Mouse (Mus musculus): ENCODE results near the gene Trip4. TPM values are rescaled to one million over a fixed set of nuclear protein-coding genes. Genes with fewer than 3 reads are reported as not detected.

The Trip4 gene
- polyA plus RNA-seq, 1 experiment from 2014 or later: 27.5 TPM

DNA sequence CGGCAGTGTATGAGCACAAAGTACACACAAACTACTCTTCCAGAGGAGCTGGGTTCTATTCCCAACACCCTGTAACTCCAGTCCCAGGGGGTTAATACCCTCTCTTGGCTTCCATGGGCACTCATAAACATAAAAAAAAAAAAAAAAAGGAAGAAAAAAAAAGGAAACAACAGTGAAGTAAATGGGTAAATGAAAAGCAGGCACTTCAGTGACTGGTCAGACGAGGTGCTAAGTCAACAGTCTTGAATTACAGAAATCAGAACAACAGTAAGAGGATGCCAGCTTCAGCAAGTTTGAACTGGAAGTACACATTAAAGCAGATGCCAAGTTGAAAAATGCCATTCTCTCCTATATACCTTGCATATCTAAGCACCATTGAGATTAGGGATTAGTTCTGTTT, 88.3 kb downstream of the Trip4 start:
- Histone ChIP-seq H3K9ac (no peak overlapping the region), H3K4me3 (no peak overlapping the region), H3K27ac (no peak overlapping the region), H3K9me3 (replicated peaks) (peaks cover 3% of the 10 kb centered on the region; the same call in 1 of the 2 replicates), H3K27me3 (no peaks in the 10 kb centered on the region), H3K4me2 (no peak overlapping the region), H3K36me3 (ENCODE audit: poor library complexity, severe bottlenecking) (peaks cover 10% of the 10 kb centered on the region), H3K4me1 (peaks cover 64% of the 10 kb centered on the region)
- ATAC-seq: no peak
- WGBS: 76% methylated on average over 2 of the region's 2 CpGs

DNA sequence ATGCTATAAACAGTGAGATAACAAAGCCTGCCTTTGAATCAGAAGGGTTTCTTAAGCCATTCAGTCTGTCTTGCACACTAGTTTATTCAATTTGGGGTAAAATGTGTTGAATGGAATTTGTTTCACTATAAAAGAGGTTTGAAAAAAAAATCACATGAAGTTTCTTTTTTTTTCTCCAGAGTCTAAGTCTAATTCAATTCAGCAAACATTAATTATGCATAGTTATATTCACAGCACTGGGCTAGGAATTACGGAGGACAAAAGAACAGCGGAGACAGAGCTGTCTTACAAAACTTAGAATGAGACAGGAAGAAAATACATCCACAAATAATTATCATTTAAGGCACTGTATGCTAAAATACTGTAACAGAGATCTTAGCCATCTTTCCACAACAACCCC, 90.2 kb downstream of the Trip4 start:
- Histone ChIP-seq H3K27me3 (no peaks in the 10 kb centered on the region), H3K27ac (peak overlapping the region; percentile 73), H3K4me2 (peak overlapping the region; percentile 4; the same call in 1 of the 2 replicates), H3K9me3 (replicated peaks) (peaks cover 3% of the 10 kb centered on the region; the same call in 1 of the 2 replicates), H3K4me1 (peaks cover 46% of the 10 kb centered on the region), H3K36me3 (ENCODE audit: poor library complexity, severe bottlenecking) (peaks cover 21% of the 10 kb centered on the region), H3K9ac (no peak overlapping the region), H3K4me3 (no peak overlapping the region)
- ATAC-seq: no peak
- 2% methylated on average over 2 of the region's 2 CpGs for WGBS

GRCm38 (mm10) chr9:65812841-65813240, 95.8 kb downstream of the Trip4 start:
- Histone ChIP-seq H3K4me2 (no peak overlapping the region), H3K27me3 (no peaks in the 10 kb centered on the region), H3K9ac (no peak overlapping the region), H3K9me3 (replicated peaks) (peaks cover 3% of the 10 kb centered on the region; the same call in 1 of the 2 replicates), H3K4me1 (peaks cover 10% of the 10 kb centered on the region), H3K4me3 (no peak overlapping the region), H3K27ac (no peak overlapping the region), H3K36me3 (ENCODE audit: poor library complexity, severe bottlenecking) (peaks cover 21% of the 10 kb centered on the region)
- no peak for ATAC-seq
- 78% methylated on average over 2 of the region's 2 CpGs for WGBS

DNA sequence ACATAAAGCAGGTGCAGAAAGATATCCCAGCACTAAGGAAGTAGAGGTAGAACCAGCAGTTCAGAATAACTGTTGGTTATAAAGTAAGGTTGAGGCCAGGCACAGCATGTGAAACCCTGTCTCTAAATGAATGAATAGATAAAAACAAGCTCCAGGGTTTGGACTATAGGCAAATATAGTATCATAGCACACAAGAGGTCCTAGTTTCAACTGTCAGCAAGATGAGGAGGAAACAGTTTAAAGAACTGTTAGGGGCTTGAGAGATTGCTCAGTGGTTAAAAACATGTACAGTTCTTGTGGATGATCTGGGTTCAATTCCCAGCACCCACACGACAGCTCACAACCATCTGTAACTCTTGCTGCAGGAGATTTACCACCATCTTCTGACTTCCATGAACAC, 96.8 kb downstream of the Trip4 start:
- no peak for ATAC-seq
- 88% methylated on average over 1 of the region's 1 CpGs for WGBS
- no peak overlapping the region for H3K27ac ChIP-seq
- H3K27me3 ChIP-seq: no peaks in the 10 kb centered on the region
- H3K4me2 ChIP-seq: no peak overlapping the region
- H3K9ac ChIP-seq: no peak overlapping the region
- peaks cover 3% of the 10 kb centered on the region; the same call in 1 of the 2 replicates for H3K9me3 ChIP-seq (replicated peaks)
- no peak overlapping the region for H3K4me3 ChIP-seq
- peaks cover 14% of the 10 kb centered on the region for H3K4me1 ChIP-seq
- H3K36me3 ChIP-seq (ENCODE audit: poor library complexity, severe bottlenecking): peaks cover 21% of the 10 kb centered on the region

GRCm38 (mm10) chr9:65807818-65808217, 100.8 kb downstream of the Trip4 start:
- no peak overlapping the region for H3K4me3 ChIP-seq
- 48% methylated on average over 1 of the region's 1 CpGs for WGBS
- H3K4me2 ChIP-seq: no peak overlapping the region

GRCm38 (mm10) chr9:65807251-65807650, 101.3 kb downstream of the Trip4 start:
- Histone ChIP-seq H3K4me3 (no peak overlapping the region), H3K4me2 (no peak overlapping the region), H3K27ac (0 out of 2 replicates have a peak overlapping the region, but pooled peaks have one; percentile 27), H3K27me3 (no peaks in the 10 kb centered on the region), H3K36me3 (ENCODE audit: poor library complexity, severe bottlenecking) (no peaks in the 10 kb centered on the region), H3K4me1 (peaks cover 10% of the 10 kb centered on the region), H3K9me3 (replicated peaks) (no peaks in the 10 kb centered on the region), H3K9ac (no peak overlapping the region)
- 42% methylated on average over 5 of the region's 5 CpGs for WGBS
- no peak for ATAC-seq

More at GRCm38 (mm10) chr9:65807818-65808217, 100.8 kb downstream of the Trip4 start:
- Histone ChIP-seq H3K27ac (no peak overlapping the region), H3K4me1 (peaks cover 10% of the 10 kb centered on the region), H3K9ac (no peak overlapping the region), H3K36me3 (ENCODE audit: poor library complexity, severe bottlenecking) (no peaks in the 10 kb centered on the region), H3K9me3 (replicated peaks) (no peaks in the 10 kb centered on the region), H3K27me3 (no peaks in the 10 kb centered on the region)
- ATAC-seq: no peak

DNA sequence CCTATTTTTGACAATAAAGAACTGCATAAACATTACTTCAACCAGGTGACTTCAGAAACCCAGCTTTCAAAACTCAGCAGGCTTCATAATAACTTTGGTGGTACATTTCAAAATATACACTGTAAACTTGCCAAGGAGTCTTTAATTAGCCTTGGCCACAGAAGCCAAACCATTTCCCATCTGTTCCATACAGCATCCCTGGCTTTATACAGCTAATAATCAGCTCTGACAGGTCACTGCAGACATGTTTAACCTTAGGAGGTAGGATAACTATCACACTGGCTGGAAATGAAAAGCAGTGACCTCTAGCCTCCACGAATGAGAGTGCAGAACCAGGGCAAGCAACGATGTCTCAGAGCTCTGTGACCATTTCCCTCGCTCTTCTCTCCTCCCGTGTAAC, 108.8 kb downstream of the Trip4 start:
- ATAC-seq: no peak
- no peak overlapping the region for H3K27ac ChIP-seq
- WGBS: 82% methylated on average over 4 of the region's 4 CpGs

DNA sequence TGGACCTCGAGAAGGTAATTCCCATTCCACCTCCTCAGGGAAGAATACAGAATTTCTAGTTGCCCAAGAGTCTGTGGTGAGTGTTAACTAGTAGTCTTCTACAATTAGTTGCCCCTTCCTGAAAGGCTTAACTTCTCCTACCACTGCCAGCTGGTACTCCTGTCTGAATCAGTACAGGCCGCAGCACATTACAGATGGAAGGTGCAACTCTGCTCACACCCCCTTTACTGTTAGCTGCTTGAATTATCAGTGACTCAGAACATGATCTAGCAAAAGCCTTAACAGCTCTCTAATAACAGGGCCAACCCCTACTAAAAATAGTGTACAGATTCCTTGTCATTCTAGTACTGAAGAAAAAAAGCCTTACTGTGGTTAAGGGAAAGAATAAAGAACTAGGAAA, 112.9 kb downstream of the Trip4 start:
- Histone ChIP-seq H3K27me3 (no peaks in the 10 kb centered on the region), H3K9ac (no peak overlapping the region), H3K36me3 (ENCODE audit: poor library complexity, severe bottlenecking) (peaks cover 20% of the 10 kb centered on the region), H3K9me3 (replicated peaks) (no peaks in the 10 kb centered on the region), H3K4me3 (no peak overlapping the region), H3K4me2 (no peak overlapping the region), H3K4me1 (peaks cover 62% of the 10 kb centered on the region), H3K27ac (no peak overlapping the region)
- ATAC-seq: no peak
- WGBS: 88% methylated on average over 2 of the region's 2 CpGs

More for the DNA sequence above, 108.8 kb downstream of the Trip4 start:
- Histone ChIP-seq H3K9ac (no peak overlapping the region), H3K4me2 (no peak overlapping the region), H3K4me1 (peaks cover 21% of the 10 kb centered on the region), H3K36me3 (ENCODE audit: poor library complexity, severe bottlenecking) (peaks cover 6% of the 10 kb centered on the region), H3K4me3 (no peak overlapping the region), H3K9me3 (replicated peaks) (no peaks in the 10 kb centered on the region), H3K27me3 (no peaks in the 10 kb centered on the region)

- 36% methylated on average over 7 of the region's 7 CpGs for WGBS
- H3K36me3 ChIP-seq (ENCODE audit: poor library complexity, severe bottlenecking): peaks cover 20% of the 10 kb centered on the region
- no peak overlapping the region for H3K27ac ChIP-seq
- no peaks in the 10 kb centered on the region for H3K9me3 ChIP-seq (replicated peaks)
- H3K4me1 ChIP-seq: peaks cover 57% of the 10 kb centered on the region
- H3K9ac ChIP-seq: no peak overlapping the region
- no peak overlapping the region for H3K4me3 ChIP-seq
- no peaks in the 10 kb centered on the region for H3K27me3 ChIP-seq
- no peak overlapping the region for H3K4me2 ChIP-seq
- no peak for ATAC-seq
Measured at GRCm38 (mm10) chr9:65794313-65794712, 114.3 kb downstream of the Trip4 start.

DNA sequence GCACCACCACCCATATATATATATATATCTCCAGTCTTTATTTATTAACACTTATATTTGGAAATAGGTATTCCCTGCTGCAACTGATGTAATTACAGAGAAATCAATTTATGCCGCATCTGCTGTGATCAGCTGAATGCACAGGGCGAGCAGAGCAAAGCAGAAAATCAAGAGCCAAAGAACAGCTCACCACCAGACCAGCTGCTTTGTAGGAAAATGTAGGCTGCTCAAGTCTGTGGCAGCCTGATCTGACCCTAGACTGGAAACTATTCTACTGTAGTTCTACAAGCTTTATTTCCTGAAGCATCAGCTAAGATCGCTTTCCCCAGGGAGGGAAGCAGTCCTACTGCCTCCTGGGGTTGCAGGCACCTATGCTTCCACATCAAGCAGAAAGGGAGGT, 115.1 kb downstream of the Trip4 start:
- H3K4me1 ChIP-seq: peaks cover 58% of the 10 kb centered on the region
- ATAC-seq: no peak

DNA sequence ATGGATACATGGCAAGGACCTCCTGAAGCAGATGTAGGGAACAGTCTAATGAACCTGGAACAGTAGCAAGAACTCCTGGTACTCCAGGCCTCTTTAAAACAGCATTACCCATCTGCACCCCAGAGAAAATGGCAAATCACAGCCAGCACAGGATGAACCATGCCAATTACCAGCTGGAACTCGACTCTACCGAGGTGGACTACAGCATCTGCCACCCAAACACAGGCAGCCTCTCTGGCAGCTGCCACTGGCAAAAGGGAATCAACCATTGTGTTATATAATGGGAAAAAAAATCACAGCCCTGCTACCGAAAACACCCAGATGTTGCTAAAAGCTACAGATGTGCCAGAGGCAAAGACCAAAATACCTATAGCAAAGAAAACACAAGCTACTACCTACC, 115.5 kb downstream of the Trip4 start:
- peak overlapping the region; percentile 3; the same call in 1 of the 2 replicates for H3K27ac ChIP-seq
- no peaks in the 10 kb centered on the region for H3K27me3 ChIP-seq
- H3K4me2 ChIP-seq: no peak overlapping the region
- H3K4me1 ChIP-seq: peaks cover 62% of the 10 kb centered on the region
- H3K36me3 ChIP-seq (ENCODE audit: poor library complexity, severe bottlenecking): peaks cover 20% of the 10 kb centered on the region
- WGBS: 55% methylated on average over 3 of the region's 3 CpGs
- H3K4me3 ChIP-seq: no peak overlapping the region
- no peaks in the 10 kb centered on the region for H3K9me3 ChIP-seq (replicated peaks)
- H3K9ac ChIP-seq: no peak overlapping the region
- ATAC-seq: no peak

More for the DNA sequence above, 115.1 kb downstream of the Trip4 start:
- H3K9ac ChIP-seq: no peak overlapping the region
- H3K27me3 ChIP-seq: no peaks in the 10 kb centered on the region
- H3K4me2 ChIP-seq: no peak overlapping the region
- WGBS: 75% methylated on average over 3 of the region's 3 CpGs
- H3K4me3 ChIP-seq: no peak overlapping the region
- peaks cover 20% of the 10 kb centered on the region for H3K36me3 ChIP-seq (ENCODE audit: poor library complexity, severe bottlenecking)
- peak overlapping the region; percentile 3; the same call in 1 of the 2 replicates for H3K27ac ChIP-seq
- H3K9me3 ChIP-seq (replicated peaks): no peaks in the 10 kb centered on the region

- Histone ChIP-seq H3K9me3 (replicated peaks) (no peaks in the 10 kb centered on the region), H3K4me3 (no peak overlapping the region), H3K4me2 (no peak overlapping the region), H3K27ac (no peak overlapping the region), H3K27me3 (no peaks in the 10 kb centered on the region), H3K4me1 (peaks cover 75% of the 10 kb centered on the region), H3K36me3 (ENCODE audit: poor library complexity, severe bottlenecking) (peaks cover 20% of the 10 kb centered on the region), H3K9ac (no peak overlapping the region)
- ATAC-seq: no peak
Measured at GRCm38 (mm10) chr9:65791846-65792245, 116.7 kb downstream of the Trip4 start.

GRCm38 (mm10) chr9:65791106-65791505, 117.5 kb downstream of the Trip4 start:
- H3K4me3 ChIP-seq: no peak overlapping the region
- WGBS: 78% methylated on average over 4 of the region's 4 CpGs
- no peak overlapping the region for H3K9ac ChIP-seq
- H3K27ac ChIP-seq: no peak overlapping the region
- peaks cover 80% of the 10 kb centered on the region for H3K4me1 ChIP-seq
- no peak for ATAC-seq
- H3K27me3 ChIP-seq: no peaks in the 10 kb centered on the region
- H3K36me3 ChIP-seq (ENCODE audit: poor library complexity, severe bottlenecking): peaks cover 20% of the 10 kb centered on the region
- no peak overlapping the region for H3K4me2 ChIP-seq
- no peaks in the 10 kb centered on the region for H3K9me3 ChIP-seq (replicated peaks)

Data from forebrain, embryonic 13.5 days (tissue).